Mouse (Mus musculus) small intestine, adult 2 months (tissue): ENCODE measurements around the gene Gm12216.
"Not testable (repeated sequence)": the region's sequence is repeated elsewhere in the genome, so short reads cannot be mapped to it uniquely, and the experiment has no call there.

Experiments used
- CTCF ChIP-seq: fragments of 200-500 bp; IDR thresholded peaks from 2 replicates; pipeline ENCODE4 v1.5.1; 2012; ENCODE audit warnings: low read depth, mild to moderate bottlenecking, control low read depth, inconsistent platforms, low read length, moderate library complexity, mixed read lengths; ENCODE audit not compliant: insufficient replicate concordance, insufficient read length; ENCODE audit errors: extremely low read depth
- POLR2A ChIP-seq: fragments of 200-500 bp; IDR thresholded peaks from 2 replicates; pipeline ENCODE4 v1.6.1; 2012; ENCODE audit warnings: low read depth, mild to moderate bottlenecking, control low read depth, inconsistent platforms, low read length, moderate library complexity

- not testable (repeated sequence) for TF ChIP-seq CTCF, POLR2A
Measured at GRCm38 (mm10) chr11:53873909-53874704, 15.1 kb upstream of the Gm12216 start.
